Mouse (Mus musculus) Patski (cell line): ENCODE results near the gene Nfya. TPM values are rescaled to one million over a fixed set of nuclear protein-coding genes. Genes with fewer than 3 reads are reported as not detected.

Source experiments
- ATAC-seq: fragments of 100-300 bp; one replicate; pipeline ENCODE4 v1.8.0; 2021
- CTCF ChIA-PET: fragments of 350-600 bp; sonication (Branson Sonifier 250); formaldehyde crosslinking; loops from one replicate; lab custom pipeline; 2022; ENCODE audit warnings: inconsistent platforms; lab: Charles Lee
- POLR2A ChIA-PET: fragments of 350-600 bp; sonication (Branson Sonifier 250); formaldehyde crosslinking; loops from one replicate; lab custom pipeline; 2022; ENCODE audit warnings: antibody characterized with exemption, inconsistent platforms; lab: Charles Lee
- DNase-seq: peaks from one replicate; pipeline ENCODE4 v3.0.0-alpha.2; 2011; ENCODE audit warnings: low read depth, low spot score
- H3K27me3 ChIP-seq: fragments of 371-371 bp; one replicate; pipeline ENCODE4 v1.5.1; 2021
- CTCF ChIP-seq: fragments of 100-300 bp; IDR thresholded peaks from one replicate; pipeline ENCODE4 v1.5.1; 2021
- in situ Hi-C: fragments of 300-500 bp; cut with MboI; formaldehyde crosslinking; loops from 3 replicates; pipeline ENCODE4 v1.11.1; 2018; ENCODE audit warnings: low pct_unique_long_range_greater_than_20kb, mixed read lengths
- polyA plus RNA-seq: library from polyadenylated mRNA; unstranded; gene quantifications from one replicate; pipeline ENCODE4 v1.2.3, GENCODE M21; 2021

Gene Nfya
- 57.3 TPM for polyA plus RNA-seq

GRCm38 (mm10) chr17:48409380-48410298 lies at the start of gene Nfya, which contains the start of gene Oard1:
Gene Nfya, minus strand, starts transcription at chr17:48409906.
Gene Oard1, plus strand, starts transcription at chr17:48410014.
- POLR2A ChIA-PET = interaction anchor here (0.5 kb wide), 1 partner anchor 39 kb away, joined by 3 read pairs; no protein-coding TSS in a partner anchor
- CTCF ChIA-PET = no interaction called here
- DNase-seq = peak; percentile 99
- no peak for TF ChIP-seq CTCF
- in situ Hi-C loops = loop anchor here (5.0 to 10.0 kb wide), 3 partner anchors 135 to 995 kb away; no protein-coding TSS in a partner anchor
- peak; percentile 94 for ATAC-seq
- no peaks in the 10 kb centered on the region for H3K27me3 ChIP-seq

GRCm38 (mm10) chr17:48457971-48458653 lies 48.4 kb upstream of the Nfya start:
- ChIA-PET POLR2A (interaction anchor here (0.6 kb wide), 2 partner anchors 43 to 158 kb away, joined by 3 to 4 read pairs; no protein-coding TSS in a partner anchor), CTCF (interaction anchor here (2.1 kb wide), 1 partner anchor 9 kb away, joined by 11 read pairs; no protein-coding TSS in a partner anchor)
- no peak for TF ChIP-seq CTCF
- no peaks in the 10 kb centered on the region for H3K27me3 ChIP-seq
- no peak for ATAC-seq
- DNase-seq = no peak
- in situ Hi-C loops = no loop called here

- no peak for ATAC-seq
- in situ Hi-C loops = no loop called here
- no peak for DNase-seq
- CTCF ChIA-PET = no interaction called here
- TF ChIP-seq CTCF = no peak
- H3K27me3 ChIP-seq = no peaks in the 10 kb centered on the region
- POLR2A ChIA-PET = no interaction called here
These were observed 46.2 kb upstream of the Nfya start for GRCm38 (mm10) chr17:48455955-48456354.

GRCm38 (mm10) chr17:48454688-48455087 lies 45.0 kb upstream of the Nfya start, which contains the start of gene Unc5cl:
Gene Unc5cl, plus strand, starts transcription at chr17:48454901.
- ChIA-PET POLR2A (no interaction called here), CTCF (no interaction called here)
- in situ Hi-C loops = no loop called here
- ATAC-seq (no peak), DNase-seq (no peak)
- no peaks in the 10 kb centered on the region for H3K27me3 ChIP-seq
- TF ChIP-seq CTCF = no peak

GRCm38 (mm10) chr17:48454190-48454589 lies 44.5 kb upstream of the Nfya start:
- no peak for DNase-seq
- in situ Hi-C loops = no loop called here
- no peak for TF ChIP-seq CTCF
- ATAC-seq = no peak
- ChIA-PET CTCF (no interaction called here), POLR2A (no interaction called here)
- H3K27me3 ChIP-seq = no peaks in the 10 kb centered on the region

GRCm38 (mm10) chr17:48453489-48453888 lies 43.8 kb upstream of the Nfya start:
- no peak for TF ChIP-seq CTCF
- CTCF ChIA-PET = interaction anchor here (3.0 kb wide), 1 partner anchor 10 kb away, joined by 11 read pairs; no protein-coding TSS in a partner anchor
- no peaks in the 10 kb centered on the region for H3K27me3 ChIP-seq
- DNase-seq (no peak), ATAC-seq (no peak)
- in situ Hi-C loops = no loop called here
- POLR2A ChIA-PET = no interaction called here

GRCm38 (mm10) chr17:48451753-48452444 lies 42.2 kb upstream of the Nfya start:
- TF ChIP-seq CTCF = no peak
- CTCF ChIA-PET = interaction anchor here (1.9 to 3.0 kb wide), 2 partner anchors 8 to 16 kb away, joined by 9 to 11 read pairs; no protein-coding TSS in a partner anchor
- DNase-seq (no peak), ATAC-seq (peak; percentile 59)
- in situ Hi-C loops = no loop called here
- no peaks in the 10 kb centered on the region for H3K27me3 ChIP-seq
- POLR2A ChIA-PET = interaction anchor here (0.9 kb wide), 1 partner anchor 9 kb away, joined by 5 read pairs; no protein-coding TSS in a partner anchor

GRCm38 (mm10) chr17:48451353-48451675 lies 41.6 kb upstream of the Nfya start, which contains the start of gene Tspo2:
Gene Tspo2, minus strand, starts transcription at chr17:48451522.
- no peak for TF ChIP-seq CTCF
- ChIA-PET POLR2A (no interaction called here), CTCF (interaction anchor here (1.9 to 3.0 kb wide), 2 partner anchors 8 to 16 kb away, joined by 9 to 11 read pairs; no protein-coding TSS in a partner anchor)
- no peak for ATAC-seq
- in situ Hi-C loops = no loop called here
- no peak for DNase-seq
- no peaks in the 10 kb centered on the region for H3K27me3 ChIP-seq

GRCm38 (mm10) chr17:48450666-48451352 lies 41.1 kb upstream of the Nfya start:
- TF ChIP-seq CTCF = no peak
- no peak for DNase-seq
- in situ Hi-C loops = no loop called here
- ChIA-PET POLR2A (no interaction called here), CTCF (interaction anchor here (1.9 to 3.0 kb wide), 2 partner anchors 7 to 17 kb away, joined by 9 to 11 read pairs; no protein-coding TSS in a partner anchor)
- H3K27me3 ChIP-seq = no peaks in the 10 kb centered on the region
- no peak for ATAC-seq

- ChIA-PET POLR2A (no interaction called here), CTCF (no interaction called here)
- TF ChIP-seq CTCF = no peak
- in situ Hi-C loops = no loop called here
- no peak for ATAC-seq
- no peak for DNase-seq
- H3K27me3 ChIP-seq = no peaks in the 10 kb centered on the region
These were observed 38.0 kb upstream of the Nfya start for GRCm38 (mm10) chr17:48447675-48448074.
